Mouse (Mus musculus) kidney, adult 10 weeks (tissue): ENCODE results near the gene Wasf3. TPM values are rescaled to one million over a fixed set of nuclear protein-coding genes. Genes with fewer than 3 reads are reported as not detected.

ENCODE experiments used
- polyA plus RNA-seq: library from polyadenylated mRNA; stranded (reverse); fragments of 350-450 nt; fragmentation: Illumina TruSeq; extraction: RNeasy Lipid Tissue Mini Kit (QIAGEN cat#74804); gene quantifications from one replicate; pipeline ENCODE4 v1.2.3, GENCODE M21; 2014; ENCODE audit warnings: low read depth, low replicate concordance

Wasf3 gene
- polyA plus RNA-seq = 9.4 TPM

DNA sequence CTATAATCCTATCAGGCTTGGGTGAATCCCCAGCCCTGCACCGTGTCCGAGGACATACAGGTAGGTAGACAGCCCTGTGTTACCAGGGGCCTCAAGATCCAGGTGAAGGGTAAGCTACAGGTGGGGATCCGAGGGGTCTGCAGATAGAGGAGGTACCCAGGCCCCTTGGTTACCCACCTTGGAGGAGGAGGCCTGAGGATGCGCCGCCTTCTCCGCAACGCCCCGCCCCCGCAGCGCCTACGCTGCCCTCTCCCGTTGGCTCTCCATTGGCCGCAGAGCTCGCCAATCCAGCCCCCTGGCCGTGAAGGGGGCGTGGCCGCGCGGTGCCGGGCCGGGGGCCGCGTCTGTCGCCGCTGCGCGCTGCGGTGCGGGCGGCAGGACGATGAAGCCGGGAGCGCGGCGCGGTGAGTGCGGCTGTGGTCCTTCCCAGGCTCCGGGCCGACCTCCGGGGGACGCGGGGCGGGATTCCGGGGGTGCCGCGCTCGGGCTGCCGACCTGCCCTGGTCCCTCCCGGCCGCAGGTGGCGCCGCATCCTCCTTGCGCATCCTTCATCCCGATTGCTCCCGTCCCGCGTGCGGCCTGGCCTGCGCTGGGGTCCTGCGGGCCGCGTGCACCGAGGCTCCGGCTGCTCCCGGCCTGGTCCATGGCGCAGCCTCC is at the start of gene Wasf3:
Gene Wasf3, plus strand, starts transcription at position 51 of the 657 bp plus-strand sequence.

DNA sequence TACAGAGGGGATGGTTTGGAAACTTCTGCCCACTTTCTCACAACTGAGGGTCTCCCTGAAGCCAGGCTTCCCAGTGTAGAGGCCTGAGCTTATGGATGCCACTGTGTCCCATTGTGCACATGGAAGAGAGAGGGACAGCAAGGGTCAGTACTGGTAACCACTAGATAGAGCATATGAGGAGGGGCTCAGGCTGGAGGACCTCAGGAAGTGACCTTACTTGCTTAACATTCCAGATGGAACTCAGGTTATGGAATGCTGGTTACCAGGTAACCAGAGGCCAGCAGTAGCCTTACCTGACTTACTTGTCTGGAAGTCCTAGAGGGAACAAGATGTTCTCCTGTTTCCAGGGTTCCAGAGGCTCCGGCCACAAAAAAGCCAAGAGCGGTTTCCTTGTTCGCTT is 96.9 kb downstream of the Wasf3 start, which contains the start of gene Gm6408:
Gene Gm6408, plus strand, starts transcription at position 301 of the 400 bp plus-strand sequence.

DNA sequence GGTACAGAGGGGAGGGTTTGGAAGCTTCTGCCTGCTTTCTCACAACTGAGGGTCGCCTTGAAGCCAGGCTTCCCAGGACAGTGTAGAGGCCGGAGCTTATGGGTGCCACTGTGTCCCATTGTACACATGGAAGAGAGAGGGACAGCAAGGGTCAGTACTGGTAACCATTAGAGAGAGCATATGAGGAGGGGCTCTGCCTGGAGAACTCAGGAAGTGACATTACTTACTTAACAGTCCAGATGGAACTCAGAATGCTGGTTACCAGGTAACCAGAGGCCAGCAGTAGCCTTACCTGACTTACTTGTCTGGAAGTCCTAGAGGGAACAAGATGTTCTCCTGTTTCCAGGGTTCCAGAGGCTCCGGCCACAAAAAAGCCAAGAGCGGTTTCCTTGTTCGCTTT is 106.3 kb downstream of the Wasf3 start, which contains the start of gene Gm6370:
Gene Gm6370, plus strand, starts transcription at position 301 of the 400 bp plus-strand sequence.

DNA sequence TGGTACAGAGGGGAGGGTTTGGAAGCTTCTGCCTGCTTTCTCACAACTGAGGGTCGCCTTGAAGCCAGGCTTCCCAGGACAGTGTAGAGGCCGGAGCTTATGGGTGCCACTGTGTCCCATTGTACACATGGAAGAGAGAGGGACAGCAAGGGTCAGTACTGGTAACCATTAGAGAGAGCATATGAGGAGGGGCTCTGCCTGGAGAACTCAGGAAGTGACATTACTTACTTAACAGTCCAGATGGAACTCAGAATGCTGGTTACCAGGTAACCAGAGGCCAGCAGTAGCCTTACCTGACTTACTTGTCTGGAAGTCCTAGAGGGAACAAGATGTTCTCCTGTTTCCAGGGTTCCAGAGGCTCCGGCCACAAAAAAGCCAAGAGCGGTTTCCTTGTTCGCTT is 117.3 kb downstream of the Wasf3 start, which contains the start of gene 4930449I24Rik:
Gene 4930449I24Rik, plus strand, starts transcription at position 301 of the 400 bp plus-strand sequence.

DNA sequence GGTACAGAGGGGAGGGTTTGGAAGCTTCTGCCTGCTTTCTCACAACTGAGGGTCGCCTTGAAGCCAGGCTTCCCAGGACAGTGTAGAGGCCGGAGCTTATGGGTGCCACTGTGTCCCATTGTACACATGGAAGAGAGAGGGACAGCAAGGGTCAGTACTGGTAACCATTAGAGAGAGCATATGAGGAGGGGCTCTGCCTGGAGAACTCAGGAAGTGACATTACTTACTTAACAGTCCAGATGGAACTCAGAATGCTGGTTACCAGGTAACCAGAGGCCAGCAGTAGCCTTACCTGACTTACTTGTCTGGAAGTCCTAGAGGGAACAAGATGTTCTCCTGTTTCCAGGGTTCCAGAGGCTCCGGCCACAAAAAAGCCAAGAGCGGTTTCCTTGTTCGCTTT is 129.0 kb downstream of the Wasf3 start, which contains the start of gene Gm3402:
Gene Gm3402, plus strand, starts transcription at position 301 of the 400 bp plus-strand sequence.

Other genes with a start within 250 kb of the Wasf3 start
- gene Gm5565, start 224.4 kb upstream of the Wasf3 start, polyA plus RNA-seq = not detected
- not detected for gene Gm6309, start 214.3 kb upstream of the Wasf3 start, polyA plus RNA-seq
- not detected for gene 1700001J03Rik, start 199.7 kb upstream of the Wasf3 start, polyA plus RNA-seq
- gene Rnf6, start 163.4 kb upstream of the Wasf3 start, polyA plus RNA-seq = 88.5 TPM
- 68.6 TPM for gene Cdk8, start 153.8 kb upstream of the Wasf3 start, polyA plus RNA-seq
- not detected for gene Gm6408, start 97.0 kb downstream of the Wasf3 start, polyA plus RNA-seq
- gene Gm6370, start 106.4 kb downstream of the Wasf3 start, polyA plus RNA-seq = not detected
- not detected for gene 4930449I24Rik, start 117.4 kb downstream of the Wasf3 start, polyA plus RNA-seq
- not detected for gene Gm3402, start 129.1 kb downstream of the Wasf3 start, polyA plus RNA-seq
- gene Gm3404, start 140.8 kb downstream of the Wasf3 start, polyA plus RNA-seq = not detected
- not detected for gene Gm3409, start 152.7 kb downstream of the Wasf3 start, polyA plus RNA-seq
- not detected for gene Gm3415, start 171.2 kb downstream of the Wasf3 start, polyA plus RNA-seq
- 0.36 TPM for gene Gpr12, start 200.3 kb downstream of the Wasf3 start, polyA plus RNA-seq